Mouse (Mus musculus) liver, postnatal 0 days (tissue): ENCODE data around the gene Ccnd2.

Experiments
- CTCF ChIP-seq: sonication (generic); IDR thresholded peaks from 2 replicates; pipeline ENCODE4 v1.5.1; 2016; ENCODE audit warnings: antibody characterized with exemption, low read depth
- EP300 ChIP-seq: IDR thresholded peaks from 2 replicates; pipeline ENCODE4 v1.6.1; 2016; ENCODE audit warnings: antibody characterized with exemption, low read depth, mild to moderate bottlenecking

GRCm38 (mm10) chr6:127152106-127152951 lies at the start of gene Ccnd2:
- no peak for TF ChIP-seq CTCF
- TF ChIP-seq EP300: no peak
